25 mouse cellular contexts compared by ENCODE assay signal in genomic region chr9:51349422-51349821, GRCm38 (mm10). TPM values are rescaled to one million over a fixed set of nuclear protein-coding genes. Genes with fewer than 3 reads are reported as not detected.
DNase-seq lines count a peak whose midpoint lies in the region; ATAC-seq lines count a peak whose summit lies in the region.
"Had no signal": no experiment of that assay in that cellular context is flagged by ENCODE, and none has a peak within 500 bp of the region (broad histone marks: within the 10 kb centered on the region; RNA-seq: fewer than 3 reads in every experiment).

No protein-coding gene starts in this region.

- no peak overlapping the region for H3K4me3 ChIP-seq in lung, embryonic 16.5 days (ENCODE audit: low read length)
- H3K4me3 ChIP-seq: embryonic facial prominence, embryonic 13.5 days; forebrain, embryonic 13.5 days; heart, embryonic 13.5 days; hindbrain, embryonic 15.5 days had no signal

- WGBS in lung, embryonic 16.5 days = 52% methylated on average over 5 of the region's 5 CpGs

- ATAC-seq in cerebellum, adult (ENCODE audit: insufficient number of reproducible peaks, low FRiP score, low TSS enrichment) = no peak
- ATAC-seq in lung, embryonic 16.5 days (ENCODE audit: low read depth) = peak; percentile 57
- ATAC-seq: CD4-positive, CD25-positive, alpha-beta regulatory T cell, adult 4 months; forebrain, embryonic 13.5 days had no signal

- peaks cover 2% of the 10 kb centered on the region; the same call in 1 of the 2 replicates for H3K4me1 ChIP-seq in lung, embryonic 16.5 days (replicated peaks; ENCODE audit: control insufficient read depth, insufficient read depth, low read length)
- H3K4me1 ChIP-seq: forebrain, embryonic 13.5 days; hindbrain, embryonic 15.5 days had no signal

- H3K9me3 ChIP-seq in lung, embryonic 16.5 days (ENCODE audit: control insufficient read depth, low read length) = no peaks in the 10 kb centered on the region
- H3K9me3 ChIP-seq: embryonic facial prominence, embryonic 13.5 days; forebrain, embryonic 13.5 days; G1E; heart, embryonic 13.5 days; hindbrain, embryonic 15.5 days had no signal

- H3K36me3 ChIP-seq in lung, embryonic 16.5 days (ENCODE audit: control insufficient read depth, insufficient read depth, low read length) = no peaks in the 10 kb centered on the region
- H3K36me3 ChIP-seq: embryonic facial prominence, embryonic 13.5 days; G1E; heart, embryonic 13.5 days; hindbrain, embryonic 15.5 days had no signal

- DNase-seq in cerebellum, postnatal 10 days = peak; percentile 16 to 18
- peak; percentile 20 for DNase-seq in kidney, postnatal 10 days
- no peak for DNase-seq in kidney, adult 11 months
- DNase-seq in lung, adult 18-20 months = no peak
- peak; percentile 12 for DNase-seq in lung, postnatal 36 days
- no peak for DNase-seq in ovary, postnatal 14 days (ENCODE audit: low spot score)
- DNase-seq: adrenal gland, adult 8-10 months; adrenal gland, postnatal 36 days; B cell, adult 2 months; cerebellum, adult 11 months; cerebellum, adult 8-10 months; cerebellum, postnatal 25 days; heart, adult 11 months; heart, postnatal 36 days had no signal

- H3K4me2 ChIP-seq in lung, embryonic 16.5 days (ENCODE audit: low read depth, low read length) = no peak overlapping the region
- H3K4me2 ChIP-seq: embryonic facial prominence, embryonic 13.5 days; forebrain, embryonic 13.5 days; heart, embryonic 13.5 days; hindbrain, embryonic 15.5 days had no signal

- no peak overlapping the region for H3K9ac ChIP-seq in lung, embryonic 16.5 days (ENCODE audit: low read length)
- H3K9ac ChIP-seq: embryonic facial prominence, embryonic 13.5 days; forebrain, embryonic 13.5 days; heart, embryonic 13.5 days; hindbrain, embryonic 15.5 days had no signal

- no peaks in the 10 kb centered on the region for H3K27me3 ChIP-seq in lung, embryonic 16.5 days (ENCODE audit: control insufficient read depth, insufficient read depth, low read depth, low read length)
- H3K27me3 ChIP-seq: forebrain, embryonic 13.5 days; heart, embryonic 13.5 days; hindbrain, embryonic 15.5 days had no signal

- no peak overlapping the region for H3K27ac ChIP-seq in lung, embryonic 16.5 days (ENCODE audit: low read length)
- H3K27ac ChIP-seq: embryonic facial prominence, embryonic 13.5 days; forebrain, embryonic 13.5 days; heart, embryonic 13.5 days; hindbrain, embryonic 15.5 days had no signal

RNA-seq across cellular contexts. Expression of gene 1810046K07Rik, which starts 20.7 kb away (rescaled TPM):
- polyA plus RNA-seq in lung, embryonic 16.5 days (2015; fragmentation: Nextera tagmentation; extraction: Ambion mirVana) = 0.11 TPM in 1 of 2 replicates, not detected in the other
- polyA plus RNA-seq: CD4-positive, CD25-positive, alpha-beta regulatory T cell, adult 4 months; cortical plate, adult 2 months; embryonic facial prominence, embryonic 13.5 days; forebrain, embryonic 13.5 days; G1E; heart, embryonic 13.5 days; heart, postnatal 0 days; hindbrain, embryonic 11.5 days; hindbrain, embryonic 15.5 days had no signal

Comparison
In these comparisons a context has a peak if more than half of its experiments do, and no peak if none do; other contexts are left out.
1. DNase-seq: peak in cerebellum, postnatal 10 days (2 of 2), kidney, postnatal 10 days (single experiment) and lung, postnatal 36 days (single experiment); none in kidney, adult 11 months (single experiment), lung, adult 18-20 months (0 of 2) and ovary, postnatal 14 days (single experiment).